Mouse (Mus musculus) megakaryocyte, embryonic 14.5 days (primary cell): ENCODE data around the gene Tnip2. TPM values are rescaled to one million over a fixed set of nuclear protein-coding genes. Genes with fewer than 3 reads are reported as not detected.

ENCODE experiments used
- H3K27me3 ChIP-seq: replicated peaks from 2 replicates; pipeline ENCODE3; 2012; ENCODE audit warnings: inconsistent platforms
- H3K36me3 ChIP-seq: replicated peaks from 2 replicates; pipeline ENCODE3; 2012; ENCODE audit warnings: low read length, inconsistent platforms, mixed read lengths
- H3K4me1 ChIP-seq: 2 replicates; pipeline ENCODE4 v1.6.1; 2012; ENCODE audit warnings: inconsistent platforms
- H3K4me3 ChIP-seq: replicated peaks from 2 replicates; pipeline ENCODE3; 2012; ENCODE audit warnings: moderate library complexity, mild to moderate bottlenecking, inconsistent platforms
- H3K9me3 ChIP-seq: 2 replicates; pipeline ENCODE4 v1.6.1; 2012; ENCODE audit warnings: inconsistent platforms
- FLI1 ChIP-seq: IDR thresholded peaks from 2 replicates; pipeline ENCODE4 v1.6.1; 2012; ENCODE audit warnings: low read length, inconsistent platforms, mixed read lengths
- GATA1 ChIP-seq: IDR thresholded peaks from 3 replicates; pipeline ENCODE4 v1.6.1; 2012; ENCODE audit warnings: mixed read lengths, low read length, inconsistent platforms, borderline replicate concordance
- polyA plus RNA-seq: library from polyadenylated mRNA; stranded (reverse); fragments of >175 nt; gene quantifications from 2 replicates; pipeline ENCODE4 v1.2.3, GENCODE M21; 2012; ENCODE audit warnings: low replicate concordance; ENCODE audit not compliant: insufficient read depth

The Tnip2 gene
- polyA plus RNA-seq, 1 experiment = 7.5 TPM

GRCm38 (mm10) chr5:34466648-34467047 lies 47.1 kb downstream of the Tnip2 start:
- Histone ChIP-seq H3K27me3 (no peaks in the 10 kb centered on the region), H3K36me3 (peaks cover 93% of the 10 kb centered on the region), H3K4me3 (no peak overlapping the region), H3K9me3 (no peaks in the 10 kb centered on the region), H3K4me1 (peaks cover 25% of the 10 kb centered on the region)
- no peak for TF ChIP-seq FLI1
- no peak for TF ChIP-seq GATA1

- H3K4me3 ChIP-seq = no peak overlapping the region
- peaks cover 25% of the 10 kb centered on the region for H3K4me1 ChIP-seq
- no peaks in the 10 kb centered on the region for H3K9me3 ChIP-seq
- no peak for TF ChIP-seq FLI1
- TF ChIP-seq GATA1 = no peak
- H3K36me3 ChIP-seq = peaks cover 93% of the 10 kb centered on the region
- H3K27me3 ChIP-seq = no peaks in the 10 kb centered on the region
These were observed 47.7 kb downstream of the Tnip2 start for GRCm38 (mm10) chr5:34466079-34466478.

GRCm38 (mm10) chr5:34461841-34462240 lies 52.0 kb downstream of the Tnip2 start:
- TF ChIP-seq GATA1 = no peak
- no peak for TF ChIP-seq FLI1
- H3K9me3 ChIP-seq = no peaks in the 10 kb centered on the region
- H3K27me3 ChIP-seq = no peaks in the 10 kb centered on the region
- peaks cover 14% of the 10 kb centered on the region; the same call in 1 of the 2 replicates for H3K4me1 ChIP-seq
- H3K36me3 ChIP-seq = peaks cover 98% of the 10 kb centered on the region
- no peak overlapping the region for H3K4me3 ChIP-seq

- Histone ChIP-seq H3K36me3 (peaks cover 97% of the 10 kb centered on the region), H3K27me3 (no peaks in the 10 kb centered on the region), H3K4me3 (no peak overlapping the region), H3K4me1 (peaks cover 14% of the 10 kb centered on the region; the same call in 1 of the 2 replicates), H3K9me3 (no peaks in the 10 kb centered on the region)
- TF ChIP-seq FLI1 (no peak), GATA1 (no peak)
These were observed 52.5 kb downstream of the Tnip2 start for GRCm38 (mm10) chr5:34461294-34461693.

GRCm38 (mm10) chr5:34458994-34459393 lies 54.8 kb downstream of the Tnip2 start:
- no peak for TF ChIP-seq FLI1
- no peak for TF ChIP-seq GATA1
- peaks cover 4% of the 10 kb centered on the region; the same call in 1 of the 2 replicates for H3K4me1 ChIP-seq
- peaks cover 97% of the 10 kb centered on the region for H3K36me3 ChIP-seq
- H3K4me3 ChIP-seq = no peak overlapping the region
- no peaks in the 10 kb centered on the region for H3K27me3 ChIP-seq
- no peaks in the 10 kb centered on the region for H3K9me3 ChIP-seq

GRCm38 (mm10) chr5:34446207-34446606 lies 67.6 kb downstream of the Tnip2 start:
- TF ChIP-seq FLI1 (no peak), GATA1 (no peak)
- Histone ChIP-seq H3K4me1 (peaks cover 5% of the 10 kb centered on the region), H3K4me3 (no peak overlapping the region), H3K9me3 (no peaks in the 10 kb centered on the region), H3K27me3 (no peaks in the 10 kb centered on the region), H3K36me3 (peaks cover 86% of the 10 kb centered on the region)

Other genes with a start within 250 kb of the Tnip2 start
- 0.37 and 4.0 TPM in 2 replicates for gene Zfyve28, start 225.5 kb downstream of the Tnip2 start, polyA plus RNA-seq
- gene Cfap99, start 225.4 kb downstream of the Tnip2 start, polyA plus RNA-seq = 0.15 TPM in 1 of 2 replicates, not detected in the other
- gene Rnf4, start 177.7 kb downstream of the Tnip2 start, polyA plus RNA-seq = 6.2 and 26.8 TPM in 2 replicates
- gene Fam193a, start 144.1 kb downstream of the Tnip2 start, polyA plus RNA-seq = 6.6 and 13.3 TPM in 2 replicates
- 8.6 and 17.1 TPM in 2 replicates for gene Sh3bp2, start 11.8 kb upstream of the Tnip2 start, polyA plus RNA-seq
- gene Add1, start 59.7 kb upstream of the Tnip2 start, polyA plus RNA-seq = 255 and 447 TPM in 2 replicates
- 199 and 972 TPM in 2 replicates for gene Mfsd10, start 123.2 kb upstream of the Tnip2 start, polyA plus RNA-seq
- gene Nop14, start 146.2 kb upstream of the Tnip2 start, polyA plus RNA-seq = 2.9 and 14.1 TPM in 2 replicates
- not detected in 2 replicates for gene Grk4, start 146.4 kb upstream of the Tnip2 start, polyA plus RNA-seq
- gene Htt, start 247.7 kb upstream of the Tnip2 start, polyA plus RNA-seq = 0.64 and 1.7 TPM in 2 replicates